Mouse (Mus musculus): ENCODE measurements around the gene Aars2.

DNA sequence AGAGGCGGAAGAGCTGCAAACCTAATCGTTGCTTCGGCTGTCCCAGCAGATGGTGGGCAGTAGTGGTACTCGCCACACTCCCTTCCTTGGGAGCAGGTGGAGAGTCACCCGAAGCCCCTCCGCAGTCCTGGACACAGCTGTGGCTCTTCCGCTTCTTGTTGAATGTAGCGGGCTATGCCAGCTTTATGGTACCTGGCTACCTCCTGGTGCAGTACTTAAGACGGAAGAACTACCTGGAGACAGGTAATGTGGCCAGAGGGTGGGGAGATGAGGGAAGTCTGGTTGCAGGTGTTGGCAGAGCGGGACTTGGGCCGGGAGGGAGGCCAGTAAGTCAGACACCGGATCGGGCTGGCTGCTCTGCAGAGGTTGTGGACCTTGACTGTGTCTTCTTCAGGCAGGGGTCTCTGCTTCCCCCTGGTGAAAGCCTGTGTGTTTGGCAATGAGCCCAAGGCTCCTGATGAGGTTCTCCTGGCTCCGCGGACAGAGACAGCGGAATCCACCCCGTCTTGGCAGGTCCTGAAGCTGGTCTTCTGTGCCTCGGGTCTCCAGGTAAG is 58.0 kb downstream of the Aars2 start:
- no peak for TF ChIP-seq CTCF (IDR thresholded peaks at IDR 0.05; ENCODE audit: control insufficient read depth, insufficient read depth, low read length)
- TF ChIP-seq POLR2A (IDR thresholded peaks at IDR 0.05; ENCODE audit: borderline replicate concordance, control insufficient read depth, low read depth, low read length), result no peak

All from bone marrow, adult 2 months (tissue).